Mouse (Mus musculus) hindbrain, embryonic 13.5 days (tissue): ENCODE results near the gene Actr2. TPM values are rescaled to one million over a fixed set of nuclear protein-coding genes. Genes with fewer than 3 reads are reported as not detected.

ENCODE experiments used
- ATAC-seq: fragments of 200-750 bp; cut with Nextera tagmentation; 2 replicates; pipeline ENCODE4 v1.8.0; 2017; ENCODE audit warnings: moderate TSS enrichment; ENCODE audit not compliant: low FRiP score
- H3K27ac ChIP-seq: fragments of 300-500 bp; sonication (generic); 2 replicates; pipeline ENCODE4 v1.5.1; 2015; ENCODE audit warnings: inconsistent platforms, mild to moderate bottlenecking, moderate library complexity
- H3K27me3 ChIP-seq: fragments of 300-500 bp; sonication (generic); 2 replicates; pipeline ENCODE4 v1.6.1; 2015; ENCODE audit warnings: mild to moderate bottlenecking, inconsistent platforms
- H3K36me3 ChIP-seq: fragments of 300-500 bp; sonication (generic); 2 replicates; pipeline ENCODE4 v1.6.1; 2015; ENCODE audit warnings: mild to moderate bottlenecking, inconsistent platforms
- H3K4me1 ChIP-seq: fragments of 300-500 bp; sonication (generic); replicated peaks from 2 replicates; pipeline ENCODE4 v1.6.1; 2015; ENCODE audit warnings: inconsistent platforms
- H3K4me2 ChIP-seq: fragments of 300-500 bp; sonication (generic); 2 replicates; pipeline ENCODE4 v1.6.1; 2015; ENCODE audit warnings: inconsistent platforms, mild to moderate bottlenecking, moderate library complexity
- H3K4me3 ChIP-seq: fragments of 300-500 bp; sonication (generic); 2 replicates; pipeline ENCODE4 v1.5.1; 2015; ENCODE audit warnings: mild to moderate bottlenecking, inconsistent platforms
- H3K9ac ChIP-seq: fragments of 300-500 bp; sonication (generic); 2 replicates; pipeline ENCODE4 v1.6.1; 2015; ENCODE audit warnings: mild to moderate bottlenecking, inconsistent platforms
- H3K9me3 ChIP-seq: fragments of 300-500 bp; sonication (generic); 2 replicates; pipeline ENCODE4 v1.6.1; 2016; ENCODE audit warnings: inconsistent platforms
- WGBS: fragments of 180-500 bp; shearing (Covaris S2); methylation state at CpG from one replicate; pipeline ENCODE4 v1.1.7; 2015; 5-methylcytosine and 5-hydroxymethylcytosine counted together
- polyA plus RNA-seq: library from polyadenylated mRNA; unstranded; fragments of >200 nt; fragmentation: Nextera tagmentation; extraction: Ambion mirVana; gene quantifications from 2 replicates; pipeline ENCODE4 v1.2.1, GENCODE M21; 2015

The Actr2 gene
- polyA plus RNA-seq, 1 experiment from 2014 or later = 177 TPM

DNA sequence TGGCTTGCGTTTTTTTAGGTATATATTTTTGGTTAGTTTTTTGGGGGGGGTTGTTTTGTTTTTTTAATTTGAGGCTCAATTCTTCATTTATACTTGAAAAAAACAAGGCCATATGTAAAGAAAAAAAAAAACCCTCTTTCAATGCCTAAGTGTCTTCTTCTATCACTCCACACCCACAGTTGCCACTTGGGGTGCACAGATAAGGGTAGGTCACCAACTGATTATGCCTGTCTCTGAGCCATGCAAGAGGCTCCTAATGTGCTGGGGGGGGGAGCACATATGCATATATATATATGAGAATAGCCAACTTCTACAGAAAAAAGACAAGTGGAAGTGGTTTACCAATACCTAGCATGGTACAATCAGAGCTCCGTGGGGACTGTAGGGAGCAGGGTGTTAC is 90.3 kb downstream of the Actr2 start:
- peaks cover 37% of the 10 kb centered on the region for H3K9me3 ChIP-seq
- H3K4me3 ChIP-seq = no peak overlapping the region
- H3K4me2 ChIP-seq = no peak overlapping the region
- no peaks in the 10 kb centered on the region for H3K27me3 ChIP-seq
- H3K36me3 ChIP-seq = peaks cover 73% of the 10 kb centered on the region
- H3K9ac ChIP-seq = no peak overlapping the region
- 94% methylated on average over 2 of the region's 2 CpGs for WGBS
- no peak for ATAC-seq
- H3K4me1 ChIP-seq = no peaks in the 10 kb centered on the region
- no peak overlapping the region for H3K27ac ChIP-seq

DNA sequence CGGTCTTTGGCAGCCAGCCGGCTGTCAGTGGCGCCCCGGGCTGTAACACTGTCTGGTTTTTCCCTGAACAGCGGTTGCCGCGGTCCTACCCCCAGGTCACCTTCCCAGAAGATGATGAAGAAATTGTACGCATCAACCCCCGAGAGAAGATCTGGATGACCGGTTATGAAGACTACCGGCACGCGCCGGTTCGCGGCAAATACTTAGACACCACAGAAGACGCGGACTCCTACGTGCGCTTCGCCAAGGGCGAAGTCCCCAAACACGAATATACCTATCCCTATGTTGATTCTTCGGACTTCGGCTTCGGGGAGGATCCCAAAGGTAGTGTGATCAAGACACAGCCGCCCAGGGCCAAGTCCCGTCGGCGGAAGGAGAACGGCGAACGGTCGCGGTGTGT is 92.0 kb downstream of the Actr2 start:
- H3K4me1 ChIP-seq = no peaks in the 10 kb centered on the region
- H3K9ac ChIP-seq = no peak overlapping the region
- H3K27ac ChIP-seq = no peak overlapping the region
- peaks cover 37% of the 10 kb centered on the region for H3K9me3 ChIP-seq
- H3K4me2 ChIP-seq = no peak overlapping the region
- H3K36me3 ChIP-seq = peaks cover 82% of the 10 kb centered on the region
- 98% methylated on average over 35 of the region's 35 CpGs for WGBS
- ATAC-seq = no peak
- no peak overlapping the region for H3K4me3 ChIP-seq
- no peaks in the 10 kb centered on the region for H3K27me3 ChIP-seq

DNA sequence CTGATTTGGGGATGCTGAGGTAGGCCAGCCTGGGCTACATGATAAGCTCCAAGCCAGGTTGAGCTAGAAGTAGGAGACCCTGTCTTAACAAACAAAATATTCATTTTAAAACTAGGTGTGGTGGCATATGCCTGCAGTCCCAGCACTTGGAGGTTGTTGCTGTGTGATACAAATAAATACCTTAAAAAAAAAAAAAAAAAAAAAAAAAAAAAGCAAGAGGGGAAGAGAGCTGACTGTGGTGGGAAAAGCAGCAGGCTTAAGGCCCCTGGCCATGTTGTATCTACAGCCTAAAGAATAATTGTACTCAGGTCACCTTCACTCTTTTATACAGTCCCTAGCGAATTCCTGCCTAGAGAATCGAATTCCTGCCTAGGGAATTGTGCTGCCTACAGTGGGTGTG is 93.8 kb downstream of the Actr2 start:
- H3K9ac ChIP-seq = no peak overlapping the region
- no peaks in the 10 kb centered on the region for H3K27me3 ChIP-seq
- no peak overlapping the region for H3K4me3 ChIP-seq
- no peak overlapping the region for H3K27ac ChIP-seq
- H3K4me1 ChIP-seq = no peaks in the 10 kb centered on the region
- H3K9me3 ChIP-seq = peaks cover 37% of the 10 kb centered on the region
- H3K4me2 ChIP-seq = no peak overlapping the region
- H3K36me3 ChIP-seq = peaks cover 75% of the 10 kb centered on the region
- WGBS = 98% methylated on average over 2 of the region's 2 CpGs
- ATAC-seq = no peak

DNA sequence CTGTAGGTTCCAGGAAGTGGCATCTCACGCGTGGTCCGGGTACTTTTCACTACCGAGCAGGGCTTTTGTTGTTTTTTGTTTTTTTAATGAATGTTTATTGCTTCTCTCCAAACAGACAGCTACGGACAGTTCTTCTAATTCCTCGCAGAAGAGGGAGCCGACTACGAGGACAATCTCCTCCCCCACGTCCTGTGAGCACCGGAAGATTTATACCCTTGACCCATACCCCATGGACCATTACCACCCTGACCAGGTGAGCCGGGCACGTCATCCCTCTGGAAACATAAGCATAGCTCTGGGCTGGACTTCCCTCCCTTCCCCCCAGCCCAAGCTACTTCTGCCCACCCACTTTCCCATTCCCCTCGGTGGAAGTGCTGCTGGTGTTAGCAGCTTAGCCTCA is 94.8 kb downstream of the Actr2 start:
- Histone ChIP-seq H3K36me3 (peaks cover 72% of the 10 kb centered on the region), H3K27ac (no peak overlapping the region), H3K4me1 (no peaks in the 10 kb centered on the region), H3K9ac (no peak overlapping the region), H3K4me2 (no peak overlapping the region), H3K27me3 (no peaks in the 10 kb centered on the region), H3K4me3 (no peak overlapping the region), H3K9me3 (peaks cover 37% of the 10 kb centered on the region)
- ATAC-seq = no peak
- WGBS = 98% methylated on average over 13 of the region's 13 CpGs

DNA sequence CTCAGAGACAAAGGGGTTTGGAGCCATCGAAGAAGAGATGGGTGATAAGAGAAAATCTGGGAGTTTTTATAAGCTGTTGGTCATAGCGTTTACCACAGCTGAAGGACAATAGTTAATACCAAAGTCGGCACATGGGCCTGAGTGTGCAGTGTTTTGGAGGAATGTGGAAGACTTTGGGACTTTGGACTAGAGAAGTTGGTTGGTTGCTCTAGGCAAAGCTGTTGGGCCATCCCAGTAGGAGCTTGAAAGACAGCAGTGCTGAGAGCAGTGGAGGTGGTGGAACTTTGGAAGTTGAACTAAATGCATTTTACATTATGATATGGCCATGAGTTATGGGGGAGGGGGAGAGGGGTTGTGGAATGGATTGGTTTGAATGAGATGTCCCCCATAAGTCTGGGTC is 99.3 kb downstream of the Actr2 start:
- peaks cover 53% of the 10 kb centered on the region for H3K36me3 ChIP-seq
- 95% methylated on average over 3 of the region's 3 CpGs for WGBS

More for the DNA sequence above, 99.3 kb downstream of the Actr2 start:
- H3K27ac ChIP-seq = no peak overlapping the region
- H3K4me2 ChIP-seq = no peak overlapping the region
- H3K4me1 ChIP-seq = peaks cover 14% of the 10 kb centered on the region
- no peak overlapping the region for H3K9ac ChIP-seq
- H3K27me3 ChIP-seq = no peaks in the 10 kb centered on the region
- no peak overlapping the region for H3K4me3 ChIP-seq
- no peak for ATAC-seq
- peaks cover 4% of the 10 kb centered on the region for H3K9me3 ChIP-seq

Other genes starting within 250 kb of the Actr2 start
- gene Spred2, start 188.5 kb downstream of the Actr2 start, polyA plus RNA-seq = 6.0 and 6.1 TPM in 2 replicates
- gene Rab1a, start 88.5 kb upstream of the Actr2 start, polyA plus RNA-seq = 307 and 313 TPM in 2 replicates
- 25.8 and 26.2 TPM in 2 replicates for gene Cep68, start 136.5 kb upstream of the Actr2 start, polyA plus RNA-seq
- 39.5 and 40.8 TPM in 2 replicates for gene Slc1a4, start 219.8 kb upstream of the Actr2 start, polyA plus RNA-seq